Mouse (Mus musculus): Measurements from ENCODE around the gene Cartpt.

DNA sequence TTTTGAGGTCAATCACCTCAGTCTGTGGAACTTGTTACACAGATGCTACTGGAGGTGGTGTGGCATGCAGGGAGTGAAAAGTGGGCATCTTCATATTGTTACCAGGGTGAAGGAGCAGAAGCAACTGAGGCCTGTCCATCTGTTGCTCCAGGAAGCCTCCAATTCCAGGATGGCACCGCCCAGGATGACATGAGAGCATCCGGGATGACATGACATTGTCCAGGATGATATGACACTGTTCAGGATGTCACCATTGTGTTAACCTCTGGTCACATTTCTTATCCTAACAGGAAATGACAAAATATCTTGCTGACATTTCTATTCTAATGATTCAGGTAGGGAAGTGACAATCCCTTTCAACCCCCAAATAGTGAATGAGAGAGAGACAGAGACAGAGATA lies 47.8 kb downstream of the Cartpt start:
- TF ChIP-seq CTCF (IDR thresholded peaks at IDR 0.05; ENCODE audit: insufficient read depth, low read length) (no peak), POLR2A (IDR thresholded peaks at IDR 0.05; ENCODE audit: borderline replicate concordance, extremely low read depth, low read depth, low read length) (peak; percentile 29; the same call in 1 of the 2 replicates)

All from lung, adult 2 months (tissue).